Mouse (Mus musculus): ENCODE results near the gene 2210016L21Rik. TPM values are rescaled to one million over a fixed set of nuclear protein-coding genes. Genes with fewer than 3 reads are reported as not detected.

2210016L21Rik gene
- polyA plus RNA-seq, 1 experiment from 2014 or later, result 107 TPM

GRCm38 (mm10) chr5:114997327-114997726 lies 55.4 kb downstream of the 2210016L21Rik start:
- 81% methylated on average over 6 of the region's 6 CpGs for WGBS
- Histone ChIP-seq H3K27me3 (no peaks in the 10 kb centered on the region), H3K4me1 (replicated peaks) (no peaks in the 10 kb centered on the region), H3K9ac (no peak overlapping the region), H3K4me2 (no peak overlapping the region), H3K36me3 (no peaks in the 10 kb centered on the region), H3K9me3 (no peaks in the 10 kb centered on the region), H3K4me3 (no peak overlapping the region), H3K27ac (no peak overlapping the region)
- ATAC-seq (ENCODE audit: low FRiP score), result no peak

Other genes starting within 250 kb of the 2210016L21Rik start
- gene Tchp, start 234.4 kb upstream of the 2210016L21Rik start, polyA plus RNA-seq (2015; fragmentation: Nextera tagmentation; extraction: Ambion mirVana), result 18.3 and 21.1 TPM in 2 replicates
- gene Ankrd13a, start 167.5 kb upstream of the 2210016L21Rik start, polyA plus RNA-seq (2015; fragmentation: Nextera tagmentation; extraction: Ambion mirVana), result 37.5 and 39.6 TPM in 2 replicates
- 45.4 and 49.7 TPM in 2 replicates for gene Git2, start 166.6 kb upstream of the 2210016L21Rik start, polyA plus RNA-seq (2015; fragmentation: Nextera tagmentation; extraction: Ambion mirVana)
- gene 1500011B03Rik, start 118.7 kb upstream of the 2210016L21Rik start, polyA plus RNA-seq (2015; fragmentation: Nextera tagmentation; extraction: Ambion mirVana), result 261 and 279 TPM in 2 replicates
- gene 4930519G04Rik, start 88.5 kb upstream of the 2210016L21Rik start, polyA plus RNA-seq (2015; fragmentation: Nextera tagmentation; extraction: Ambion mirVana), result not detected in 2 replicates
- 1.9 and 2.2 TPM in 2 replicates for gene Gm9936, start 83.5 kb upstream of the 2210016L21Rik start, polyA plus RNA-seq (2015; fragmentation: Nextera tagmentation; extraction: Ambion mirVana)
- gene Oasl2, start 45.2 kb upstream of the 2210016L21Rik start, polyA plus RNA-seq (2015; fragmentation: Nextera tagmentation; extraction: Ambion mirVana), result 3.5 and 3.6 TPM in 2 replicates
- 0.21 and 0.57 TPM in 2 replicates for gene Oasl1, start 18.9 kb upstream of the 2210016L21Rik start, polyA plus RNA-seq (2015; fragmentation: Nextera tagmentation; extraction: Ambion mirVana)
- 0.10 TPM in 1 of 2 replicates, not detected in the other for gene Hnf1a, start 28.9 kb downstream of the 2210016L21Rik start, polyA plus RNA-seq (2015; fragmentation: Nextera tagmentation; extraction: Ambion mirVana)
- gene Sppl3, start 69.0 kb downstream of the 2210016L21Rik start, polyA plus RNA-seq (2015; fragmentation: Nextera tagmentation; extraction: Ambion mirVana), result 15.8 and 16.5 TPM in 2 replicates
- gene Gm10401, start 156.1 kb downstream of the 2210016L21Rik start, polyA plus RNA-seq (2015; fragmentation: Nextera tagmentation; extraction: Ambion mirVana), result 42.7 and 44.4 TPM in 2 replicates
- 24.4 and 25.2 TPM in 2 replicates for gene Acads, start 177.2 kb downstream of the 2210016L21Rik start, polyA plus RNA-seq (2015; fragmentation: Nextera tagmentation; extraction: Ambion mirVana)
- 36.7 and 38.0 TPM in 2 replicates for gene Unc119b, start 192.8 kb downstream of the 2210016L21Rik start, polyA plus RNA-seq (2015; fragmentation: Nextera tagmentation; extraction: Ambion mirVana)
- 22.3 and 27.2 TPM in 2 replicates for gene Mlec, start 216.0 kb downstream of the 2210016L21Rik start, polyA plus RNA-seq (2015; fragmentation: Nextera tagmentation; extraction: Ambion mirVana)

Measured in hindbrain, embryonic 13.5 days (tissue).